Mouse (Mus musculus) brain, embryonic 14.5 days (tissue): ENCODE results near the gene Eml4.

Source experiments
- CTCF ChIP-seq: fragments of 200-500 bp; IDR thresholded peaks from 2 replicates; pipeline ENCODE4 v1.5.1; 2012; ENCODE audit warnings: inconsistent platforms, mild to moderate bottlenecking, moderate library complexity, borderline replicate concordance; ENCODE audit not compliant: insufficient read depth, insufficient read length; ENCODE audit errors: extremely low read depth
- POLR2A ChIP-seq: fragments of 200-500 bp; IDR thresholded peaks from 2 replicates; pipeline ENCODE4 v1.6.1; 2012; ENCODE audit warnings: mild to moderate bottlenecking, inconsistent platforms, borderline replicate concordance; ENCODE audit not compliant: poor library complexity, insufficient read depth, insufficient read length, severe bottlenecking; ENCODE audit errors: extremely low read depth

DNA sequence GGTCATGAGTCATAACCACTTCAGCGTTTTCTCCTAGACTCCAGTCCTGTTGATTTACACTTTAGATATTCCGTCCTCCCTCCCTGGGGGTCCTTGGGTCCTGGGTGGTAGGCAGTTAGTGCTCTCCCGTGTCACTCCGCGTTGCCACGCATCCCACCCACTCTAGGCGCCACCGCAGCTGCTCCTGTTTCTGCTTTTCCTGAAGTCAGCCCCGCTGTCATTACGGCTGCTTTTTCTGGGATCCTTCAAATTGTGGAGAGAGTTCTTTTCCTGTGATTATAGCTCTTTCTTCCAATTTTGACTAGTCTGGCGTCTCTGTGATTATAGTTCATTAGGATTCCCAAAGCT is 26.5 kb upstream of the Eml4 start:
- TF ChIP-seq CTCF (no peak), POLR2A (no peak)
